Mouse (Mus musculus) cerebellum, adult 2 months (tissue): ENCODE measurements around the gene Slain2.

ENCODE experiments used
- CTCF ChIP-seq: fragments of 200-500 bp; IDR thresholded peaks from 2 replicates; pipeline ENCODE4 v1.5.1; 2011; ENCODE audit warnings: low read depth, mild to moderate bottlenecking, control low read depth, low read length, moderate library complexity, borderline replicate concordance; ENCODE audit not compliant: insufficient read depth
- POLR2A ChIP-seq: fragments of 200-500 bp; IDR thresholded peaks from 2 replicates; pipeline ENCODE4 v1.6.1; 2011; ENCODE audit warnings: low read length, control low read depth, borderline replicate concordance; ENCODE audit not compliant: insufficient read depth

DNA sequence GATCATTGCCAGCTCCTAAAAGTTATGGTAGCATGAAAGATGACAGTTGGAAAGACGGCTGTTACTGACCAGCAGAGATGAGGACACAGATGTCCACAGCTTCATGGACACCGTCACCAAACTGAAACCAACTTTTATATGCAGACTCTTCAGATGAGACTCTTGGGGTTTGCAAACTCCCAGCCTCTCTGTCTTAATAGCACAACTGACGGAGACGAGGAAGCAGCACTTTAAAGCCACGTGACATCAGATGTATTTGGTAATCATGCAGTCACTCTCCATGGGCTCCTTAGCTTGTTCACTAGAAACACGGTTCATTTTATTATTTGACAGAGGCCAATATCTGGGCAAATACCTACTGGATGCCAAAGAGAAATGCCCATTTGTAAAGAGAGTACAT, 61.9 kb downstream of the Slain2 start:
- TF ChIP-seq CTCF (no peak), POLR2A (no peak)
